Mouse (Mus musculus): ENCODE measurements around the gene Tmcc3.

The Tmcc3 gene

DNA sequence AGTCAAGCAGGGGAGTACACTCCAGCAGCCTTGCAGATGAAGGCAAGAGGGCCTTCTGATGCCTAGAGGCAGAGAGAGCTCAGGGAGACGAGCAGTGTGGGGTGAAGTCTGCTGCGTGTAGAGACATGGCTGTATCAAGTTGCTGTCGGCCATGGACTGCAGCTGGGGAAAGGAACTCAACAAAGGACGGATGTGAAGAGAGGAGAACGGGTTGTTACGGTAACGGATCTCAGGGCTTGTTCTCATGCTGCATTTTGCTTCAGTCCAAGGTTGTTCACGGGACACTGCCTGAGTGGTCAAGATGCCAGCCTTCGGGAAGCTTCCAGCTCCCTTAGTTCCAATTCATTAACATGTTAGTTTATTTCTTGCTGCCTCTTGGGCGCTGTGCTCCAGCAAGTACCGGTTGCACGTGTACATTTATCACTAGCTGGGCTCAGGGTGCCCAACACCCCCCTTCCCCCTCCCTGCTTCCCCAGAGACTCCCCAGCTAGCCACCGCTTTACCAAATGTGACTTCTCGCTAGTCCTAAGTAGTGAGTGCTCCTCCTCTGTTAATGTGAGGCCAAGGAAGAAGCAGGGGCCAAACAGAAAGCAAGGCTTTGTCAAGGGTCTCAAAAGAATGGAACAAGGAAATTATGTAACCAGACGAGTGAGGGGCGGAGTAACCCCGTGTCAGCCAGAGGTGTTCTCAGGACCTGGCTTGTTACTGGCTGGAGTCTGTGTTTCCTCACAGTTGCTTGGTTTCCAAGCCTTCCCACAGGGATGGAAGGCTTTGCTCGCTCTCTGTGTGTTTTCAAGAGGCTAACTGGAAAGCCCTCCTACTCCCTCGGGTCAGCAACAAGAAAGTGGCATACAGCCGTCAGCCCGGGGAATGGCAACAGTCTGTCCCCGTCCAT is 104.4 kb downstream of the Tmcc3 start:
- no peak for DNase-seq (ENCODE audit: low read depth, low spot score)

GRCm38 (mm10) chr10:94417643-94418042 is 105.9 kb downstream of the Tmcc3 start:
- DNase-seq (ENCODE audit: low read depth, low spot score): no peak

DNA sequence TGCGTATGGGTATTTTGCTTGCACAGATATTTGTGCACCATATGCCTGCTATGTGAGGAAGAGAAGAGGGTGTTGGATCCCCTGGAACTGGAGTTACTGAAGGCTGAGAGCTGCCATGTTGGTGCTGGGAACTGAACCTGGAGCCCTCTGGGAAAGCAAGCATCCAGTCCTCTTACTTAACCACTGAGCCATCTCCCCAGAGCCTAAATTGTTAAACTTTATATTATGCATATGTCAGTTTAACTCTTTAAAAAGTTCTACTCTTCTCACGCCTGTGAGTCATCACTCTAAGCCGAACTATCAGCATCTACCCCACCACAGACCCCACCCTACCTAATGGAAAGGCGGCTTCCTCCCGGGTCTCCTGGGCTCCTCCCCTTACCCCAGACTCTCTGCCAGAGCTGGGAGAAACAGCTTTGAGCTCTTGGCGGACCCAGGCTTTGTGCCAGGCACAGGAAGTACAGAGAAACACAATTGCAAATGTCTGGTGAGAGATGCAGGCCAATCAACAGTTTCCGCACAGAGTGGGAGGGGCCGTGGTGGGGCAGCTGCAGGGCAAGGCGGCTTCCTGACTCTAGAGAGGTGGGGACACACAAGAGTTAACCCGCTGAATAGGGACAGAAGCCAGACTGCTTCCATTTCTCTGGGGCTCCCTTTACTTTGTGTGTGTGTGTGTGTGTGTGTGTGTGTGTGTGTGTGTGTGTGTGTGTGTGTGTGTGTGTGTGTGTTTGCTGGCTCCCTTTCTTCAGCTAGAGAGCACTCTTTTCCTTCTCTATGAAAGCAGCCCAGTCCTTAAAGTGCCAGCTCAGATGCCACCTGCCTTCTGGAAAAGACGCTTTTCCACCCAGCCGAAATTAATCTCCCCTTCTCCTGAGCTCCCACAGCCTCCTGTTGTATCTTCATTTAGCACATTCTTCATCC is 114.5 kb downstream of the Tmcc3 start:
- no peak for DNase-seq (ENCODE audit: low read depth, low spot score)

GRCm38 (mm10) chr10:94426921-94427270 is 115.1 kb downstream of the Tmcc3 start:
- no peak for DNase-seq (ENCODE audit: low read depth, low spot score)

DNA sequence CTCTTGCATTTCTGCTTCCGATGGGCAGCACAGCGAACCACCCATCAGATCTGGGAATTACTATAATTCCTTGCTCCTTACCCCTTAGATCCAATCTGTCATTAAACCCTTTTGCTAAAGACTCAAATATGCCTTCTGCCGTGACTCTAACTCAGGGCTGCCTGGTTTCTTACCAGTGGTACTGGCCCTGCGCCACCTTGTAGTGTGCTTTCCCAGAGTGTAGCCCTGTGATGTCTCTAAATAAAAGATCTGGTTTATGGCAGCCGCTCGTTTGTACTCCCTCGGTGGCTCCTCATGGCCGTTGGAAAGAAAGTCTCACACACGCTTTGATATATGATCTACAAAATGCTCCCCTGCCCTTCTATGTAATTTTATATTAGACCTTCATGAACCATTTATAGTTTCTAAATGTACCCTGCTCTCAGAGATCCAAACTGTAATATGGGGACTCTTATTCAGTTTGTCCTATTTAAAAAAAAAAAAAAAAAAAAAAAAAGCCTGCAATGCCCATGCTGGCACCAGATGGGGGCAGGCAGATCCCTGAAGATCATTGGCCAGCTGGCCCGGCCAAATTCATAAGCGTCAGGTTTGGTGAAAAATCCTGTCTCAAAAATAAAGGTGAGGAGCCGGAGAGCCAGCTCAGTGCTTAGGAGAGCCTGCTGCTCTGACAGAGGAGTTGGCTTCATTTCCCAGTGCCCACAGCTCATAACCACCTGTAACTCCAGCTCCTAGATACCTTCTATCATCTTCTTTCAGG is 116.6 kb downstream of the Tmcc3 start:
- DNase-seq (ENCODE audit: low read depth, low spot score): no peak

GRCm38 (mm10) chr10:94430566-94430965 is 118.8 kb downstream of the Tmcc3 start:
- no peak for DNase-seq (ENCODE audit: low read depth, low spot score)

- DNase-seq (ENCODE audit: low read depth, low spot score): no peak
These were observed 121.2 kb downstream of the Tmcc3 start for GRCm38 (mm10) chr10:94432933-94433332.

DNA sequence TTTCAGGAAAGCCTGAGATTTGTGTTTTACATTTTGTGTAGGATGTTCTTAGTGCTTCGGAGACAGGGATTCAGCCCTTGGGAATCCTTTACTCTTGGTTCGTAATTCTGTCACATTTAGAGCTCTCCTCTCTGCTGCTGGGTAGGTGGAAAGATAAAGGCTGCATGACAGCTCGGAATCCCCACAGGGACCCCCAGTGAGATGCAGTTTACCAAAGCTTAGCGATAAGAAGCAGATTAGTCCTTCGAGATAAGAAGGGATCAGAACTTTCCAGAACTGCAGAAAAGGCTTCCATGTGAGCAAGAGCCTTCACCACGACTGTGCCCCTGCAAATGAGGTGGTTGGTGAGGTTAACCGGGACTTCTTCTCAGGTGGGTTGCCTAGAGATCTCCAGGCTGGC is 122.2 kb downstream of the Tmcc3 start:
- DNase-seq (ENCODE audit: low read depth, low spot score): no peak

DNA sequence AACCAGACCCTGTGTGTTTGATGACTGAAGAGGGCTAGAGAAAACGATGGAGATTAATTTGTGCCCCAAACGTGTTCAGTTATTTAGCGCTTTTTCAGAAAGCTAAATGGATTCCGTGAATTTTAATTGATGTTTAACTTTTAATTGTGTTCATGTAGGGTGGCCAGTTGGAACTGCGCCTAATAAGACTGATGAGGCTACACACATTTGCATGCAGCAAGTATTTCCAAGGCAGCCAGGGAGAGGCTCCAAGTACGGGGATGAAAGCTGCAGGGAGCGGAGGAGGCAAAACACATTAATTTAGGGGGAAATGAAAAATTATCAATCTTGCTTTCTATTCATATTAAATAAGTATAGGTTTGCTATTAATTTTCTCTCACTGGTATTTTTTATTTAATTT is 131.0 kb downstream of the Tmcc3 start:
- no peak for DNase-seq (ENCODE audit: low read depth, low spot score)

DNA sequence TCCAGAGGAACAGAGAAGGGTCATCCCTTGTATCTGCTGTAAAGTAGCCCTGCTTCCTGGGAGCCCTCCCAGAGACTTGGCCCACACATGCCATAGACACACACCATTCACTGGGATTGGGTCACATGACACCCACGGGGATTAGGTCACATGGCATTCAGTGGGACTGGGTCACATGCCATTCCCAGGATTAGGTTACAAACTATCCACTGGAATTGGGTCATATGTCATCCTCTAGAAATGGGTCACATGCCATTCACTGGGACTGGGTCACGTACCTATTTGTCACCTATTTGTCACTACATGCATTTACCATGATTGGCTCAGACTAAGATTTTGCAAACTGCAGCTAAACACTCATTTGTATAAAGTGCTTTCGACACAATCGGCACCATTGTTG is 131.7 kb downstream of the Tmcc3 start:
- no peak for DNase-seq (ENCODE audit: low read depth, low spot score)

DNA sequence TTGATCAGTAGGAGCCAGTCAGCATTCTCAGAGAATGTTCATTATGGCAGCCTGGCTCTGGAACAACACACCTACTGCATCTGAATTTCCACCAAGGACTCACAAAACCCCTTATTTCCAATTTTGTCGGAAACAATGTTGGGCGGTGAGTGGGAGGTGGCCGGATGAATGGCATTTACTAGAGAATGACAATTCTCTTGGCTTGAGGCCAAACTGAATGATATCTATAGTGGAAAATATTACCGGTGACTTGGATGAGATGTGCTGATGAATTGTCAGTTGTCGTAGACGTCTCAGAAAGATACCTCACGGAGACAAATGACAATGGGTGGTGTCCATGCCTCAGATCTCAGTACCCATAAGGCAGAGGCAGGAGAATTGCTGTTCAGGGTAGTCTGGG is 133.4 kb downstream of the Tmcc3 start:
- no peak for DNase-seq (ENCODE audit: low read depth, low spot score)

- no peak for DNase-seq (ENCODE audit: low read depth, low spot score)
These were observed 134.7 kb downstream of the Tmcc3 start for GRCm38 (mm10) chr10:94446379-94447008.

DNA sequence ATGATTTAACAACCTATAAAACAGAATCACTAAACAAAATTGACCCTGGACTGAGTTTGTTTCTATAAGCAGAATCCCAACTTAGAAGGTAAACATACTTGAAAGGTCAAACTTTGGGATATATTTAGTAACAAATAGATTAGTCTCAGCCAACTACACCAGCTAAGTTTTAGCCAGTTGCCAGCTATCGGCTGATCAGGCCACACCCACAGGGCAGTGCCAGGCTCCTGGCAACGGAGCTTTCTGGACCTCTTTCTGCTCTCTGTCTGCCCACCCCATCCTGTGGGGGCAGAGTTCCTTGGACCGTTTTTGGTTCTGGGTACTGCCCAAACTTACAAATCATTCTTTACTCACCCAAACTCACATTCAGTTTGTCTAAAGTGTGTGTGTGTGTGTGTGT is 137.9 kb downstream of the Tmcc3 start:
- DNase-seq (ENCODE audit: low read depth, low spot score): no peak

DNA sequence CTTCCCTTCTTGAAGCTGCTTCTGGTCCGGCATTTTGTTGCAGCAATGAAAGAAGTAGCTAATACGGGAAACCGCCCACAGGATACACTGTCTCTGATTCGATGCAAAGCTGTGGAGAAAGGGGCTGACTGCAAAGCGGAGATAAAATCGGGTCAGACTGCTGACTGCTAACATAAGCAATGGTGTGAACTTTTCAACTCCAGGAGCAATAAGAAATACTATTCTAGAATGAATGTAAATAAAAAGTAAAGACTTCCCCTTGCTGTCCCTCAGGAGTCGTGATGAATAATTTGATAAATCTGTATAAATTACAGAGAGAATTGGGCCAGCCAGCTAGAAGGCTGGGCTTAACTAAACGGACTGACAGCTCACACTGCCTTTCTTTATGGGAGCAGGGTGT is 139.0 kb downstream of the Tmcc3 start:
- no peak for DNase-seq (ENCODE audit: low read depth, low spot score)

DNA sequence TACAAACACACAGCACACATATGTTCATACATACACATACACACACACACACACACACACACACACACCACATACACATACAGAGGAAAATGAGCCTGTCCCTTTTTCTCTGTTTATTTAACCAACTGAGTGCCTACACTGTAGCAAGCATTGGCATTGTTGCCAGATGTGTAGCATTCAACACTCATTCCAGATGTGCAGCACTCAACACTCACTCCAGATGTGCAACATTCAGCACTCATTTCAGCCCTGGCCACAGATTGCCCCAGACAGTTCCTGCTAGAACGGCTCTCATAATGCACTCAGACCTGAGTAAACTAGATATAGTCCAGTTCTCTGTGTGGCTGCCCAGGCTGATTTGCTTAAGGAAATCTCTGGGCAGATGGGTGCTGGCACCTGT is 145.7 kb downstream of the Tmcc3 start:
- no peak for DNase-seq (ENCODE audit: low read depth, low spot score)

GRCm38 (mm10) chr10:94458690-94459089 is 146.9 kb downstream of the Tmcc3 start:
- no peak for DNase-seq (ENCODE audit: low read depth, low spot score)

DNA sequence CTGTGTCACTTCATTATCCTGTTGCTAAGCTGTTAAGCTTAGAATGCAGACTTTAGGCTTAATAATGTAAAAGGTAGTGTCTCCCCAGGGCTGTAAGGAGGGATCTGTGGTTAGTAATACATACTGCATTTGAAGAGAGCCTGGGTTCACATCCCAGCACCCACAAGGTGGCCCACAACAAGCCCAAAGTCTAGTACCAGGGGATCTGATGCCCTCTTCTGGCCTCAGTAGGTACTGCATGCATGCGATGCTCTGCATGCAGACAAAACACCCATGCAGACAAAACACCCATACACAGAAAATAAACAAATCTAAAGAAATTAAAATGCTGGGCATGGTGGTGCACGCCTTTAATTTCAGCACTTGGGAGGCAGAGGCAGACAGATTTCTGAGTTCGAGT is 149.6 kb downstream of the Tmcc3 start:
- DNase-seq (ENCODE audit: low read depth, low spot score): no peak

DNA sequence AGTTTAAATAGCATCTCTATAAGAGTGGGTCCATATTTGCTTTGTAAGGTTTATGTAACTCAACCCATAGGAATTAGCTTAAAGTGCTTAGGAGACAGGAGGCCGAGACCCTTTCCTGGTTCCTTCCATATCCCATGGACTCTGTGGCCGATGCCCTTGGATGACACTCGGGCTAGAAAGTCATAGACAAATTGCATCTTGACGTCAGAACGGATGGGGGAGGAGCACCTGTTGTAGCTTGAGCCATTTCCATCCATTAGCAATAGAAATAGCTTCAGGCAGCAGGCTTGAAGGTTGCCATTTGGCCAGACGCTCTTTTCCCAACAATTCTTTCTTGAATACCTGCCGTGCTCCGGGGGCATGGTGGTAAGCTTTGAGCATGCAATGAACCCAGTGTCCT is 150.1 kb downstream of the Tmcc3 start:
- no peak for DNase-seq (ENCODE audit: low read depth, low spot score)

DNA sequence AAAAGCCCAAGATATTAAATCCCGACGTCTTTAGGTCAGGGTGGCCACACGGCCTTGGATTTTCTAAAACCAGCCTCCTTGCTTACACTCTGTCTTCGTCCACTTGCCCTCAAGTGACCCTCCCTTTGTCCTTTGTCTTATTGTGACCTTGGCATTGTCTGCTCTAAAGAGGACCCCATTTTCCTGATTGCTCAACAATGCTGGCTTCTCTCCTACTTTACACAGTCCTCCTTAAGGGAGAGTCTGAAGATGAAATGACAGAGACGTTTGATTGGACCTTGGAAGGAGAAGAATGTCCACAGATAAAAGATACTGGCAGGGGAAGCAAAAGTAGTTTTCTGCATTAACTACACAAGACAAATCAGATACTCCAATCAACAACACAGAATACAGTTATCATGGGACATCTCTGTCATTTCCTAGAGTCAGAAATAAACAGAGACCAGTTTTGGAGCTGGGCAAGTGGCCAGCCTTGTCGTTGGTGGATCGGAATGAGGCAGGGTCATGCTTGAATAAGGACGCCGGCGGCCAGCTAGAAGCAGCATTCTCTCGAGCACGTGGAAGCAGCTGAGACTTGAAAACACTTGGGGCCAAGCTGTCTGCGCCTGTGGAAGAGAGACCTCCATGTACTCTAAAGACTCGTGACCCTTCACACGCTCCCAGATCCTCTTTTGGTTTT is 150.8 kb downstream of the Tmcc3 start:
- no peak for DNase-seq (ENCODE audit: low read depth, low spot score)

DNA sequence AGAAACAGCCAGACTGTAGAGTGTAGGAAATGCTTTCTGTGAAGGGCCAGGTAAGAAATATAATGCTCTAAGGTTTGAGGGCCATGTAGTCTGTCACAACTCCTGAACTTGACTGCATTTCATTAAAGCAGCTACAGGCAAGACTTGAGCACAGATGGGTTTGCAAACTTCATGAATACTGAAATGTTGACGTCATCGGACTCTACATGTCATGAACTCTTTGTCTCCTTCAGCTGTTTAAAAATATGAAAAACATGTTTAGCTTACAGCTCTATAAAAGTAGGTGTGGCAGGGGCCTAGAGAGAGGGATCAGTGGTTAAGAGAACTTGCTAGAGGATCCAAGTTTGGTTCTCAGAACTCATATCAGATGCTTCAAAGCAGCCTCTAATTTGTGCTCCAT is 151.7 kb downstream of the Tmcc3 start:
- DNase-seq (ENCODE audit: low read depth, low spot score): no peak

DNA sequence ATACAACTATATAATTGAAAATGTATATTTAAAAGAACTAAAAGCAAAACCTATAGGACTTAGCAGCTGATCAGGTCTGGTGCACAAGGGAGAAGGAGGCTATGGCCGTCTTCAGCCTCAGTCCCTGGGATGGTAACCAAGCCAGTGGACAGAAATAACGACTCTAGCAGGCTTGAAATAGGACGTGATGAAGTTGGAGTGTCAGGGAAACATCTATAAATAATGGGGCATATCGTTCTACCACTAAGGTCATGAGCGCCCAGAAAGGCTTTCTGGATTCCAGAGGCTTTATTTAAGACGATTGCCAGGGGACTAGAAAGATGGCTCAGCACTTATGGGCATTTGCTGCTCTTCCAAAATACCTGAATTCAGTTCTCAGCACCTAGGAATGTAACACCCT is 153.9 kb downstream of the Tmcc3 start:
- DNase-seq (ENCODE audit: low read depth, low spot score): no peak
